Mouse (Mus musculus): ENCODE data around the gene Zbtb38.

The Zbtb38 gene

GRCm38 (mm10) chr9:96752603-96753114, at the start of gene Zbtb38:
Zbtb38 (minus strand) TSS chr9:96752831.
- peak; percentile 66 to 76 for DNase-seq (ENCODE audit: low spot score in 2 of 2)

GRCm38 (mm10) chr9:96800131-96800825, 47.6 kb upstream of the Zbtb38 start:
- no peak for DNase-seq (ENCODE audit: low spot score in 2 of 2)

GRCm38 (mm10) chr9:96797311-96797710, 44.7 kb upstream of the Zbtb38 start:
- DNase-seq (ENCODE audit: low spot score in 2 of 2) = no peak

GRCm38 (mm10) chr9:96795399-96795928, 42.8 kb upstream of the Zbtb38 start:
- DNase-seq (ENCODE audit: low spot score in 2 of 2) = peak; percentile 62 to 67

- DNase-seq (ENCODE audit: low spot score in 2 of 2) = no peak
Measured at GRCm38 (mm10) chr9:96794601-96795000, 42.0 kb upstream of the Zbtb38 start.

GRCm38 (mm10) chr9:96792543-96792942, 39.9 kb upstream of the Zbtb38 start:
- no peak for DNase-seq (ENCODE audit: low spot score in 2 of 2)

GRCm38 (mm10) chr9:96790389-96791007, 37.9 kb upstream of the Zbtb38 start:
- DNase-seq (ENCODE audit: low spot score in 2 of 2) = no peak

- no peak for DNase-seq (ENCODE audit: low spot score in 2 of 2)
Measured at GRCm38 (mm10) chr9:96789906-96790305, 37.3 kb upstream of the Zbtb38 start.

GRCm38 (mm10) chr9:96787797-96788196, 35.2 kb upstream of the Zbtb38 start:
- no peak for DNase-seq (ENCODE audit: low spot score in 2 of 2)

GRCm38 (mm10) chr9:96785871-96786342, 33.3 kb upstream of the Zbtb38 start:
- DNase-seq (ENCODE audit: low spot score in 2 of 2) = no peak

- DNase-seq (ENCODE audit: low spot score in 2 of 2) = no peak
Measured at GRCm38 (mm10) chr9:96785187-96785586, 32.6 kb upstream of the Zbtb38 start.

GRCm38 (mm10) chr9:96783667-96784066, 31.0 kb upstream of the Zbtb38 start:
- no peak for DNase-seq (ENCODE audit: low spot score in 2 of 2)

GRCm38 (mm10) chr9:96783258-96783657, 30.6 kb upstream of the Zbtb38 start:
- DNase-seq (ENCODE audit: low spot score in 2 of 2) = no peak

GRCm38 (mm10) chr9:96782062-96782461, 29.4 kb upstream of the Zbtb38 start:
- no peak for DNase-seq (ENCODE audit: low spot score in 2 of 2)

GRCm38 (mm10) chr9:96773146-96773545, 20.5 kb upstream of the Zbtb38 start:
- no peak for DNase-seq (ENCODE audit: low spot score in 2 of 2)

GRCm38 (mm10) chr9:96770443-96770842, 17.8 kb upstream of the Zbtb38 start:
- no peak for DNase-seq (ENCODE audit: low spot score in 2 of 2)

GRCm38 (mm10) chr9:96769651-96770050, 17.0 kb upstream of the Zbtb38 start:
- DNase-seq (ENCODE audit: low spot score in 2 of 2) = no peak

- no peak for DNase-seq (ENCODE audit: low spot score in 2 of 2)
Measured at GRCm38 (mm10) chr9:96767874-96768273, 15.2 kb upstream of the Zbtb38 start.

GRCm38 (mm10) chr9:96766078-96766477, 13.4 kb upstream of the Zbtb38 start:
- DNase-seq (ENCODE audit: low spot score in 2 of 2) = no peak

GRCm38 (mm10) chr9:96765410-96765809, 12.8 kb upstream of the Zbtb38 start:
- no peak for DNase-seq (ENCODE audit: low spot score in 2 of 2)

- DNase-seq (ENCODE audit: low spot score in 2 of 2) = no peak
Measured at GRCm38 (mm10) chr9:96763847-96764631, 11.4 kb upstream of the Zbtb38 start.

- no peak for DNase-seq (ENCODE audit: low spot score in 2 of 2)
Measured at GRCm38 (mm10) chr9:96763025-96763424, 10.4 kb upstream of the Zbtb38 start.

All from right cerebral cortex, postnatal 10 days (tissue).